Mouse (Mus musculus) liver, adult 2 months (tissue): Measurements from ENCODE around the gene Nptx2.

Experiments used
- CTCF ChIP-seq: fragments of 200-500 bp; IDR thresholded peaks from 2 replicates; pipeline ENCODE4 v1.5.1; 2011; ENCODE audit warnings: low read depth, low read length, control low read depth
- POLR2A ChIP-seq: fragments of 200-500 bp; IDR thresholded peaks from 2 replicates; pipeline ENCODE4 v1.6.1; 2011; ENCODE audit warnings: low read length, control low read depth; ENCODE audit not compliant: insufficient read depth; ENCODE audit errors: extremely low read depth

- TF ChIP-seq POLR2A (no peak), CTCF (no peak)
Observed at GRCm38 (mm10) chr5:144506156-144506555, 39.5 kb upstream of the Nptx2 start.
